Mouse (Mus musculus) hindbrain, postnatal 0 days (tissue): Measurements from ENCODE around the gene Rcor2. TPM values are rescaled to one million over a fixed set of nuclear protein-coding genes. Genes with fewer than 3 reads are reported as not detected.
A peak's percentile ranks its signal among the peaks of the same experiment; 100 is the strongest.

Source experiments
- ATAC-seq: fragments of 200-750 bp; cut with Nextera tagmentation; 2 replicates; pipeline ENCODE4 v1.8.0; 2017; ENCODE audit warnings: mild to moderate bottlenecking, moderate TSS enrichment, moderate library complexity
- DNase-seq: peaks from one replicate; pipeline ENCODE4 v3.0.0-alpha.2; 2015; ENCODE audit warnings: low spot score
- H3K27ac ChIP-seq: fragments of 300-500 bp; sonication (generic); 2 replicates; pipeline ENCODE4 v1.5.1; 2014; ENCODE audit warnings: mild to moderate bottlenecking
- H3K27me3 ChIP-seq: fragments of 300-500 bp; sonication (generic); 2 replicates; pipeline ENCODE4 v1.6.1; 2014; ENCODE audit warnings: low read length, mixed read lengths; ENCODE audit not compliant: insufficient read depth
- H3K36me3 ChIP-seq: fragments of 300-500 bp; sonication (generic); 2 replicates; pipeline ENCODE4 v1.6.1; 2014; ENCODE audit warnings: low read length, mixed read lengths; ENCODE audit not compliant: insufficient read depth
- H3K4me1 ChIP-seq: fragments of 300-500 bp; sonication (generic); 2 replicates; pipeline ENCODE4 v1.6.1; 2014; ENCODE audit warnings: antibody characterized with exemption, low read length, mixed read lengths; ENCODE audit not compliant: insufficient read depth
- H3K4me2 ChIP-seq: fragments of 300-500 bp; sonication (generic); 2 replicates; pipeline ENCODE4 v1.6.1; 2014; ENCODE audit warnings: low read depth, mild to moderate bottlenecking, low read length, moderate library complexity, mixed read lengths
- H3K4me3 ChIP-seq: fragments of 300-500 bp; sonication (generic); 2 replicates; pipeline ENCODE4 v1.5.1; 2014; ENCODE audit warnings: low read length
- H3K9ac ChIP-seq: fragments of 300-500 bp; sonication (generic); replicated peaks from 2 replicates; pipeline ENCODE4 v1.6.1; 2014; ENCODE audit warnings: mild to moderate bottlenecking, low read length, moderate library complexity, mixed read lengths
- H3K9me3 ChIP-seq: fragments of 300-500 bp; sonication (generic); 2 replicates; pipeline ENCODE4 v1.6.1; 2016; ENCODE audit warnings: low read length, mixed read lengths
- CTCF ChIP-seq: IDR thresholded peaks from 2 replicates; pipeline ENCODE4 v1.5.1; 2016; ENCODE audit warnings: antibody characterized with exemption, control low read depth, low read depth
- WGBS: fragments of 180-500 bp; shearing (Covaris S2); extraction: QIAGEN DNeasy Blood & Tissue Kit; methylation state at CpG from one replicate; pipeline ENCODE4 v1.1.7; 2014; 5-methylcytosine and 5-hydroxymethylcytosine counted together
- polyA plus RNA-seq: library from polyadenylated mRNA; unstranded; fragments of >200 nt; fragmentation: Nextera tagmentation; extraction: Ambion mirVana; gene quantifications from 2 replicates; pipeline ENCODE4 v1.2.1, GENCODE M21; 2015
- total RNA-seq: library from RNA; depleted of rRNA; stranded (reverse); fragments of >200 nt; gene quantifications from 2 replicates; pipeline ENCODE4 v1.2.3, GENCODE M21; 2014

Gene Rcor2
- total and polyA plus RNA-seq, 2 experiments from 2014 or later, result 16.6 to 73.2 TPM

DNA sequence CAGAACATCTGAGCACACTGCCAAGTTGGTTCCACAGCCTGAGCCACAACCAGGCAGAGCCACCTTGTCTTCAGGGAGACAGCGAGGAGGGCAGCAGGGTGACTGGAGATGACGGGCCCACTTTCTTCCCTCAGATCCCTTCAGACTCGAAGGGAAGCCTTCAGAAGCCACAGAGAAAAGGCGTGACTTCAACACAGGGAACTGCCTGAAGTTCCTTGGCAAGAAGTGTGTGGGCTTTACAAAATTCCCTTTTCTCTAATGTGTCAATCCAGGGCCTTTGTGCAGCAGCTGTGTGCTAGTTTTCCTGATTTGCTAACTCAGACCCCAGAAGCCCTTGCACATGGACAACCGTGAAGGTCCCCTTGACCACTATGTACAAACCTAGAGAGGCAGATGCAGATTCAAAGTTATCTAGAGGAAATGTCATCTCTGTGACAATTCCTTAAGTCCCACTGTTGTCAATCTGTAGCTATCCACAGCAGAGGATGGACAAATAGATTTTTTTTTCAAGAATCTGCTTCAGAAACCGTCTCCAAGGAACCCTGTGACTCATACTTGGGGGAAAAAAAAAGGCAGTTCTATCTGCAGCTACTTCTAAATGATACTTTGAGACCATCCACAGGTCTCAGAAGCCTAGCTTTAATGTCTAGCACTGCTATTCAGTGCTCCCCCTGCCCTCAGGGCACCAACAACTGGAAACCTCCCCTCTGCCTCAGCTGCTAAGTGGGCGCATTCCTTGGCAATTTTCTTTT lies 25.0 kb downstream of the Rcor2 start:
- DNase-seq (peak; percentile 26), ATAC-seq (peak; percentile 63; the same call in 1 of the 2 replicates)
- Histone ChIP-seq H3K4me3 (no peak overlapping the region), H3K9ac (no peak overlapping the region), H3K9me3 (no peaks in the 10 kb centered on the region), H3K4me2 (no peak overlapping the region), H3K27ac (peak overlapping the region; percentile 59; the same call in 1 of the 2 replicates), H3K36me3 (peaks cover 18% of the 10 kb centered on the region; the same call in 1 of the 2 replicates), H3K4me1 (0 out of 2 replicates have a peak, but pooled peaks cover 11% of the 10 kb centered on the region), H3K27me3 (no peaks in the 10 kb centered on the region)
- WGBS, result 64% methylated on average over 7 of the region's 7 CpGs
- no peak for TF ChIP-seq CTCF

DNA sequence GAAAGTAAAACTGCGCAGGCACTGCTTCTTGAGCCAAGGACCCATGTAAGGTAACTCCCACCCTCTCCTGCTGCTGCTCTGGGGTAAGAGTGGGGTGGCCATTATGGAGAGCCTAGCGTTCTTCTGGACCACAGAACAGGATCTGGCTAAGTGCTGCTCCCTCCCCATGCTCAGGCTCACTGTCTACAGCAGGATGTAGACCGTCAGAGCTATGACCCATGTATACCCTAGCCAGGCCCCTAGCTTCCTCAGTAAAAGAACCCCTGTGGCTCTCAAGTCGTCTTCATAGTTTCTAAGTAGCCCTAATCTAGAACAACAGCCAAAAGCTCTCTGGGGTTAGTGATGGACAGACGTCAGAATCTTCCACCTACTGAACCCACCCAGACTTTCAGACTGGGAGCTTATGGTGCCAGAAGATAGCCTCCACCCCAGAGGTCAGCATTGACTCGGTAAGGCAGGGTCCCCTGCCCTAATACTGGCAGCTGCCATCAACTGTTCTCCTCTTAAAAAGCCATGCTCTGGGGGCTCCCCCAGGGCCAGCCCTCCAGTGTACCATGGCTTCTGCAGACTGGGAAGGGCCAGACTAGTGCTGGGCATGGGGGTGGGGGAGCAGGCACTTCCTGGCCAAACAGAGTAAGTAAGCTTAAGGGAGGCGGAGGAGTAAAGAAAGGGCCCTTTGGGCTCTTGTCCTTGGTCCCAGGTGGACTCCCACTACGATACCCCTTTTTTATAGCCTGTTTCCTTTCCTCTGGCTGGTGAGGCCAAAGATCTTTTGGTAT lies 27.2 kb downstream of the Rcor2 start:
- H3K4me2 ChIP-seq, result no peak overlapping the region
- no peak overlapping the region for H3K9ac ChIP-seq
- TF ChIP-seq CTCF, result no peak
- WGBS, result 70% methylated on average over 8 of the region's 8 CpGs
- no peak overlapping the region for H3K4me3 ChIP-seq
- DNase-seq (no peak), ATAC-seq (no peak)
- H3K4me1 ChIP-seq, result peaks cover 14% of the 10 kb centered on the region; the same call in 1 of the 2 replicates
- H3K9me3 ChIP-seq, result no peaks in the 10 kb centered on the region
- no peak overlapping the region for H3K27ac ChIP-seq
- no peaks in the 10 kb centered on the region for H3K27me3 ChIP-seq
- peaks cover 10% of the 10 kb centered on the region; the same call in 1 of the 2 replicates for H3K36me3 ChIP-seq

DNA sequence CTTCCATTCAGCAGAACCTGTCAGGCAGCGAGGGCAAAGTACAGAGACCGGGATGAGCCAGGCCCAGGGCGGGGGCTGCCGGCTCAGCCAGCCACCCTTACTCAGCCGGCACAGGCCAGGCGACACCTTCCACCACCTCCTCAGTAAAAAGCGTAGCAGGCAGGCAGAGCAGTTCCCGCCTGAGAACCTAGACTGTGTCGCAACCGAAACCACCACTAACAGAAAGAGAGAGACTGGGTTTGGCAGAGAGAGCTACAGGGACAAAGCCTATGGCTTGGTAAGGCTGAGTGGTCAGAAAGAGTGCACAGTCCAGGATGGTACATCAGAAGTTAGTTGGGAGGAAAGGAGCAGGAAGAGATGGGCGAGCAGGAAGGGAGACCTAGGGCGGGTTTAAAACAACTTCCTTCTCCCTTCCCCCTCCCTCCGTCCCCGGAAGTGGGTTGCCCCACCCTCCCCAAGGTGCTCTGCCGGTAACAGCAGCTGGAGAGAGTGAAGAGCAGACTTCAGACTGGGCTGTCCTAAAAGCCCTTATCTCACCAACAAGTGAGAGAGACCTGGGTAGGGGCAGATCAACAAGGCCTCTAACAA lies 28.0 kb downstream of the Rcor2 start:
- DNase-seq (no peak), ATAC-seq (no peak)
- no peak overlapping the region for H3K4me2 ChIP-seq
- 82% methylated on average over 15 of the region's 15 CpGs for WGBS
- no peaks in the 10 kb centered on the region for H3K9me3 ChIP-seq
- H3K27ac ChIP-seq, result peak overlapping the region; percentile 48; the same call in 1 of the 2 replicates
- H3K36me3 ChIP-seq, result peaks cover 7% of the 10 kb centered on the region; the same call in 1 of the 2 replicates
- H3K9ac ChIP-seq, result 0 out of 2 replicates have a peak overlapping the region, but pooled peaks have one; percentile 10
- H3K4me1 ChIP-seq, result peaks cover 16% of the 10 kb centered on the region; the same call in 1 of the 2 replicates
- no peaks in the 10 kb centered on the region for H3K27me3 ChIP-seq
- no peak for TF ChIP-seq CTCF
- H3K4me3 ChIP-seq, result no peak overlapping the region

- Histone ChIP-seq H3K27ac (no peak overlapping the region), H3K9me3 (no peaks in the 10 kb centered on the region), H3K36me3 (peaks cover 5% of the 10 kb centered on the region; the same call in 1 of the 2 replicates), H3K4me3 (no peak overlapping the region), H3K4me2 (no peak overlapping the region), H3K9ac (no peak overlapping the region), H3K4me1 (peaks cover 16% of the 10 kb centered on the region; the same call in 1 of the 2 replicates), H3K27me3 (no peaks in the 10 kb centered on the region)
- ATAC-seq (no peak), DNase-seq (no peak)
- TF ChIP-seq CTCF, result no peak
- WGBS, result 92% methylated on average over 4 of the region's 4 CpGs
These were observed 28.8 kb downstream of the Rcor2 start for GRCm38 (mm10) chr19:7295959-7296358.

DNA sequence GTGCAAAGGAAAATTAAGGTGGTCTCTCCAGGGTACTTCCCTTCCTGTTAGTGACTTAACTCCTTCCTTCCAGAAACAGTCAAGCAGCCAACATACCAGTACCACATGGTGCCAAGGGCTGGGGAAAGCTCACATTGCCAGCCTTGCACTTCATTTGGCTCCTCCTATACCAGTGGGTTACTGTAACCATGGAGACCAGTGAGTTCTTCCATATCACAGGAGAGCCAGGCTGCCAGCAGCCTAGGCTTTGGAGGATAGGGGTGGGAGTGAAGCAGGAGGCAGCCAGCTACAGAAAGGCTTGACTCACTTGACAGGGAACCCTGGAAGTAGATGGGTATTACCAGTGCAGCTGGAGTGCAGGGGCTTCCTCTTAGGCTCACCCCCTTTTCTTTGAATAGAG lies 31.9 kb downstream of the Rcor2 start:
- Histone ChIP-seq H3K27ac (peak overlapping the region; percentile 59; the same call in 1 of the 2 replicates), H3K4me2 (no peak overlapping the region), H3K9ac (no peak overlapping the region; the same call in 1 of the 2 replicates), H3K4me3 (no peak overlapping the region), H3K9me3 (no peaks in the 10 kb centered on the region), H3K27me3 (no peaks in the 10 kb centered on the region), H3K36me3 (peaks cover 5% of the 10 kb centered on the region; the same call in 1 of the 2 replicates), H3K4me1 (peaks cover 11% of the 10 kb centered on the region; the same call in 1 of the 2 replicates)
- DNase-seq, result peak; percentile 79
- ATAC-seq, result peak; percentile 94
- TF ChIP-seq CTCF, result no peak

DNA sequence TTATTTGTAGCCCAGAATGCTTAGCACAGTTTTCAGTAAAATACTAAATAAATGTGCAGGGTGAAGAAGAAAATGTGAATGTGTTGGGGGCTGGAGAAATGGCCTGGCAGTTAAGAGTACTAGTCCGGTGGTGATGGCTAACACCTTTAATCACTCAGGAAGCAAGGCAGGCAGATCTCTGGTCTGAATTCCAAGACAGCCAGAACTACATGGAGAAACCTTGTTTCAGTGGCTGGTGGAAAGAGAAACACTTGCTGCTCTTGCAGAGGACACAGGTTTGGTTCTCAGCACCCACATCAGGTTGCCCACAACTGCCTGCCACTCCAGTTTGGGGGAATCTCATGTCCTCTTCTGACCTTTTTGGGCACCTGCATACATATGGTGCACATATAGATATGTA lies 33.0 kb downstream of the Rcor2 start:
- no peak for TF ChIP-seq CTCF
- DNase-seq (no peak), ATAC-seq (no peak)
- Histone ChIP-seq H3K4me2 (no peak overlapping the region), H3K27ac (no peak overlapping the region), H3K9ac (no peak overlapping the region), H3K36me3 (peaks cover 5% of the 10 kb centered on the region; the same call in 1 of the 2 replicates), H3K4me1 (peaks cover 5% of the 10 kb centered on the region; the same call in 1 of the 2 replicates), H3K9me3 (no peaks in the 10 kb centered on the region), H3K4me3 (no peak overlapping the region), H3K27me3 (no peaks in the 10 kb centered on the region)
- WGBS, result 92% methylated on average over 1 of the region's 1 CpGs
